Mouse (Mus musculus) embryonic facial prominence, embryonic 14.5 days (tissue): ENCODE data around the gene Trdmt1. TPM values are rescaled to one million over a fixed set of nuclear protein-coding genes. Genes with fewer than 3 reads are reported as not detected.

ENCODE experiments used
- ATAC-seq: fragments of 200-750 bp; cut with Nextera tagmentation; 2 replicates; pipeline ENCODE4 v1.8.0; 2017; ENCODE audit warnings: low read depth, moderate number of reproducible peaks, moderate TSS enrichment
- DNase-seq: peaks from one replicate; pipeline ENCODE4 v3.0.0-alpha.2; 2015; ENCODE audit warnings: low spot score
- H3K27ac ChIP-seq: fragments of 300-500 bp; sonication (generic); replicated peaks from 2 replicates; pipeline ENCODE4 v1.5.1; 2014; ENCODE audit warnings: low read depth, mild to moderate bottlenecking, low read length, moderate library complexity
- H3K27me3 ChIP-seq: fragments of 300-500 bp; sonication (generic); replicated peaks from 2 replicates; pipeline ENCODE4 v1.6.1; 2014; ENCODE audit warnings: low read length; ENCODE audit not compliant: control insufficient read depth, insufficient read depth
- H3K36me3 ChIP-seq: fragments of 300-500 bp; sonication (generic); 2 replicates; pipeline ENCODE4 v1.6.1; 2014; ENCODE audit warnings: low read length, mixed read lengths; ENCODE audit not compliant: control insufficient read depth, insufficient read depth
- H3K4me1 ChIP-seq: fragments of 300-500 bp; sonication (generic); 2 replicates; pipeline ENCODE4 v1.6.1; 2014; ENCODE audit warnings: antibody characterized with exemption, low read length; ENCODE audit not compliant: control insufficient read depth, insufficient read depth
- H3K4me2 ChIP-seq: fragments of 300-500 bp; sonication (generic); 2 replicates; pipeline ENCODE4 v1.6.1; 2014; ENCODE audit warnings: low read depth, mild to moderate bottlenecking, low read length, moderate library complexity, mixed read lengths
- H3K4me3 ChIP-seq: fragments of 300-500 bp; sonication (generic); 2 replicates; pipeline ENCODE4 v1.5.1; 2014; ENCODE audit warnings: low read depth, mild to moderate bottlenecking, low read length
- H3K9ac ChIP-seq: fragments of 300-500 bp; sonication (generic); 2 replicates; pipeline ENCODE4 v1.6.1; 2014; ENCODE audit warnings: low read depth, mild to moderate bottlenecking, low read length, moderate library complexity, mixed read lengths
- H3K9me3 ChIP-seq: fragments of 300-500 bp; sonication (generic); 2 replicates; pipeline ENCODE4 v1.6.1; 2016; ENCODE audit warnings: low read length; ENCODE audit not compliant: control insufficient read depth
- WGBS: fragments of 180-500 bp; shearing (Covaris S2); extraction: QIAGEN DNeasy Blood & Tissue Kit; methylation state at CpG from one replicate; pipeline ENCODE4 v1.1.7; 2014; 5-methylcytosine and 5-hydroxymethylcytosine counted together
- polyA plus RNA-seq: library from polyadenylated mRNA; unstranded; fragments of >200 nt; fragmentation: Nextera tagmentation; extraction: Ambion mirVana; gene quantifications from 2 replicates; pipeline ENCODE4 v1.2.1, GENCODE M21; 2014

Gene Trdmt1
- polyA plus RNA-seq, 1 experiment from 2014 or later = 11.5 TPM

GRCm38 (mm10) chr2:13527531-13527930 lies 16.9 kb downstream of the Trdmt1 start:
- ATAC-seq (no peak), DNase-seq (no peak)
- Histone ChIP-seq H3K9me3 (no peaks in the 10 kb centered on the region), H3K27me3 (no peaks in the 10 kb centered on the region), H3K36me3 (no peaks in the 10 kb centered on the region), H3K4me2 (no peak overlapping the region), H3K4me1 (peaks cover 4% of the 10 kb centered on the region; the same call in 1 of the 2 replicates), H3K4me3 (no peak overlapping the region), H3K9ac (no peak overlapping the region), H3K27ac (no peak overlapping the region)
- WGBS = 68% methylated on average over 4 of the region's 4 CpGs

GRCm38 (mm10) chr2:13527125-13527524 lies 17.3 kb downstream of the Trdmt1 start:
- Histone ChIP-seq H3K9ac (no peak overlapping the region), H3K27me3 (no peaks in the 10 kb centered on the region), H3K27ac (no peak overlapping the region), H3K36me3 (no peaks in the 10 kb centered on the region), H3K4me3 (no peak overlapping the region), H3K4me2 (no peak overlapping the region), H3K9me3 (no peaks in the 10 kb centered on the region), H3K4me1 (peaks cover 4% of the 10 kb centered on the region; the same call in 1 of the 2 replicates)
- ATAC-seq (no peak), DNase-seq (no peak)
- whole genome bisulfite sequencing = 50% methylated on average over 2 of the region's 2 CpGs

GRCm38 (mm10) chr2:13526205-13526604 lies 18.3 kb downstream of the Trdmt1 start:
- Histone ChIP-seq H3K4me3 (no peak overlapping the region), H3K36me3 (no peaks in the 10 kb centered on the region), H3K9me3 (no peaks in the 10 kb centered on the region), H3K4me2 (no peak overlapping the region), H3K27ac (no peak overlapping the region), H3K27me3 (no peaks in the 10 kb centered on the region), H3K9ac (no peak overlapping the region), H3K4me1 (peaks cover 4% of the 10 kb centered on the region; the same call in 1 of the 2 replicates)
- 88% methylated on average over 2 of the region's 2 CpGs for WGBS
- no peak for DNase-seq
- ATAC-seq = no peak

GRCm38 (mm10) chr2:13523540-13524456 lies 20.7 kb downstream of the Trdmt1 start:
- 50% methylated on average over 8 of the region's 8 CpGs for WGBS

GRCm38 (mm10) chr2:13522106-13522505 lies 22.4 kb downstream of the Trdmt1 start:
- no peaks in the 10 kb centered on the region for H3K9me3 ChIP-seq
- no peak overlapping the region for H3K27ac ChIP-seq
- no peaks in the 10 kb centered on the region for H3K27me3 ChIP-seq
- no peak overlapping the region for H3K4me3 ChIP-seq
- DNase-seq = no peak
- no peak overlapping the region for H3K4me2 ChIP-seq
- H3K9ac ChIP-seq = no peak overlapping the region
- H3K4me1 ChIP-seq = no peaks in the 10 kb centered on the region
- ATAC-seq = no peak
- H3K36me3 ChIP-seq = 0 out of 2 replicates have a peak, but pooled peaks cover 5% of the 10 kb centered on the region
- 67% methylated on average over 8 of the region's 8 CpGs for WGBS

More at GRCm38 (mm10) chr2:13523540-13524456, 20.7 kb downstream of the Trdmt1 start:
- peak overlapping the region; percentile 39; the same call in 1 of the 2 replicates for H3K27ac ChIP-seq
- no peaks in the 10 kb centered on the region for H3K9me3 ChIP-seq
- no peaks in the 10 kb centered on the region for H3K27me3 ChIP-seq
- H3K4me2 ChIP-seq = no peak overlapping the region
- H3K4me1 ChIP-seq = peaks cover 4% of the 10 kb centered on the region; the same call in 1 of the 2 replicates
- DNase-seq = peak; percentile 79
- H3K9ac ChIP-seq = no peak overlapping the region
- H3K36me3 ChIP-seq = 0 out of 2 replicates have a peak, but pooled peaks cover 5% of the 10 kb centered on the region
- peak; percentile 87 for ATAC-seq
- H3K4me3 ChIP-seq = no peak overlapping the region

- Histone ChIP-seq H3K27ac (no peak overlapping the region), H3K4me3 (no peak overlapping the region), H3K9ac (no peak overlapping the region), H3K4me2 (no peak overlapping the region), H3K9me3 (no peaks in the 10 kb centered on the region), H3K27me3 (no peaks in the 10 kb centered on the region), H3K4me1 (no peaks in the 10 kb centered on the region), H3K36me3 (peaks cover 9% of the 10 kb centered on the region; the same call in 1 of the 2 replicates)
- 53% methylated on average over 4 of the region's 4 CpGs for WGBS
- ATAC-seq = no peak
- no peak for DNase-seq
Observed at GRCm38 (mm10) chr2:13514949-13515348, 29.5 kb downstream of the Trdmt1 start.

GRCm38 (mm10) chr2:13502717-13503116 lies 41.8 kb downstream of the Trdmt1 start:
- ATAC-seq (no peak), DNase-seq (no peak)
- Histone ChIP-seq H3K36me3 (no peaks in the 10 kb centered on the region), H3K27me3 (no peaks in the 10 kb centered on the region), H3K4me3 (no peak overlapping the region), H3K4me1 (no peaks in the 10 kb centered on the region), H3K9ac (no peak overlapping the region), H3K9me3 (no peaks in the 10 kb centered on the region), H3K4me2 (no peak overlapping the region), H3K27ac (no peak overlapping the region)
- WGBS = 90% methylated on average over 2 of the region's 2 CpGs

- Histone ChIP-seq H3K4me2 (no peak overlapping the region), H3K4me3 (no peak overlapping the region), H3K36me3 (no peaks in the 10 kb centered on the region), H3K27ac (no peak overlapping the region), H3K4me1 (no peaks in the 10 kb centered on the region), H3K9me3 (no peaks in the 10 kb centered on the region), H3K27me3 (no peaks in the 10 kb centered on the region), H3K9ac (no peak overlapping the region)
- DNase-seq = no peak
- ATAC-seq = no peak
- WGBS = 53% methylated on average over 5 of the region's 5 CpGs
Observed at GRCm38 (mm10) chr2:13501553-13501952, 42.9 kb downstream of the Trdmt1 start.
